Mouse (Mus musculus) heart, embryonic 10.5 days (tissue): ENCODE measurements at regions not wholly inside any gene's neighbourhood (a gene's known extent, or its start where the extent isn't known, plus 50 kb on each side); places are given as distances from the start of the nearest gene placed in this dataset.
A peak's percentile ranks its signal among the peaks of the same experiment; 100 is the strongest.

Experiments
- DNase-seq: peaks from one replicate; pipeline ENCODE4 v3.0.0-alpha.2; 2017; ENCODE audit warnings: low spot score
- H3K27ac ChIP-seq: fragments of 300-500 bp; sonication (generic); 2 replicates; pipeline ENCODE4 v1.5.1; 2016; ENCODE audit warnings: mild to moderate bottlenecking
- H3K27me3 ChIP-seq: fragments of 300-500 bp; sonication (generic); 2 replicates; pipeline ENCODE4 v1.6.1; 2016; ENCODE audit warnings: mild to moderate bottlenecking; ENCODE audit not compliant: poor library complexity, insufficient read depth, severe bottlenecking
- H3K36me3 ChIP-seq: fragments of 300-500 bp; sonication (generic); 2 replicates; pipeline ENCODE4 v1.6.1; 2016; ENCODE audit warnings: mild to moderate bottlenecking, moderate library complexity
- H3K4me1 ChIP-seq: fragments of 300-500 bp; sonication (generic); 2 replicates; pipeline ENCODE4 v1.6.1; 2016; ENCODE audit warnings: mild to moderate bottlenecking
- H3K4me3 ChIP-seq: fragments of 300-500 bp; sonication (generic); 2 replicates; pipeline ENCODE4 v1.5.1; 2016; ENCODE audit warnings: mild to moderate bottlenecking, moderate library complexity
- H3K9me3 ChIP-seq: fragments of 300-500 bp; sonication (generic); 2 replicates; pipeline ENCODE4 v1.6.1; 2016; ENCODE audit warnings: mild to moderate bottlenecking, moderate library complexity
- WGBS: fragments of 180-500 bp; shearing (Covaris S2); methylation state at CpG from one replicate; pipeline ENCODE4 v1.1.7; 2016; 5-methylcytosine and 5-hydroxymethylcytosine counted together

- no peaks in the 10 kb centered on the region for H3K9me3 ChIP-seq
- no peak overlapping the region for H3K4me3 ChIP-seq
- 95% methylated on average over 1 of the region's 1 CpGs for WGBS
- H3K27ac ChIP-seq: no peak overlapping the region
- no peak for DNase-seq
- no peaks in the 10 kb centered on the region for H3K27me3 ChIP-seq
- H3K36me3 ChIP-seq: 0 out of 2 replicates have a peak, but pooled peaks cover 4% of the 10 kb centered on the region
- no peaks in the 10 kb centered on the region for H3K4me1 ChIP-seq
These were observed 1322.4 kb upstream of the A1bg start for GRCm38 (mm10) chr15:62245237-62245636.

DNA sequence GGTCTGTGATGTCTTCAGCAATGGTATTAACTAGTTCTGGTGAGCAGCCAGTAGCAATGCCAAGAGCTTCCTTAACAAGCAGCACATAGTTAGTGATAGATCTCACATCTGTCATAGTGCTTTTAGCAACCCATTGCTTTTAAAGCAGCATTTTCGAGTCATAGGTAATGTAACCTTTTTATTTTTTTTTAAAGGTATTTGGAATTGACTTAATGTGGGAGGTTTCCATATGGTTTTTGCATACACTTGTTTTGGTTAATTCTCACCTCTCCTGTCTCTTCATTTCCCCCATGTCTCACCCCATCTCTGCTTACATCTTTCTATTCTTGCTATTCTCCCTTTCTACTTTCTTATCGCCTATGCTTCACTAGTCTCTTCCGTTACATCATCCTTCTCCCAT, 1322.0 kb upstream of the A1bg start:
- no peak for DNase-seq
- Histone ChIP-seq H3K27me3 (no peaks in the 10 kb centered on the region), H3K36me3 (0 out of 2 replicates have a peak, but pooled peaks cover 4% of the 10 kb centered on the region), H3K27ac (no peak overlapping the region), H3K4me1 (no peaks in the 10 kb centered on the region), H3K9me3 (no peaks in the 10 kb centered on the region), H3K4me3 (no peak overlapping the region)
- 92% methylated on average over 3 of the region's 3 CpGs for WGBS

DNA sequence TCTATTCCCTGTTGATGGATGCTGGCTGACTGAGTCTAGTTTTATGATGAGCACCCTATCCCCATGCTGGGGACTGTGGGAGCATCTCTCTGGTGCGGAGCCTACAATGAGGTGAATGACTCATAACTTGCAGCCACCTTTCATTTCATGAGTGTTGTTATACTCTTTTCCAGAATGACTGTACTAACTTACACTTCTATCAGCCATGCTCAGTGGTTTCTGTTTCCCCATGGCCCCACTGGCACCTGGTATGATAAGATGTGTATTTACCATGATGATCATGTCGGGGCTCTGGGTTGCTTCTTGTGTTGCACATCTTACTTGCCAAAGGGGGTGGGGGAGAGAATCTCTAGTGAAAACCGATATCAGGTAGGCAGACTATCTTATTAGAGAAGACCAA, 1317.2 kb upstream of the A1bg start:
- Histone ChIP-seq H3K36me3 (0 out of 2 replicates have a peak, but pooled peaks cover 4% of the 10 kb centered on the region), H3K9me3 (no peaks in the 10 kb centered on the region), H3K4me3 (no peak overlapping the region), H3K27ac (no peak overlapping the region), H3K4me1 (no peaks in the 10 kb centered on the region), H3K27me3 (no peaks in the 10 kb centered on the region)
- no peak for DNase-seq
- 89% methylated on average over 3 of the region's 3 CpGs for WGBS

- H3K4me1 ChIP-seq: no peaks in the 10 kb centered on the region
- no peaks in the 10 kb centered on the region for H3K36me3 ChIP-seq
- H3K27me3 ChIP-seq: no peaks in the 10 kb centered on the region; the same call in 1 of the 2 replicates
- no peaks in the 10 kb centered on the region for H3K9me3 ChIP-seq
- 80% methylated on average over 5 of the region's 5 CpGs for WGBS
- H3K27ac ChIP-seq: no peak overlapping the region
- DNase-seq: no peak
- H3K4me3 ChIP-seq: no peak overlapping the region
These were observed 1315.8 kb upstream of the A1bg start for GRCm38 (mm10) chr15:62238503-62239045.

GRCm38 (mm10) chr15:62236056-62236455, 1313.2 kb upstream of the A1bg start:
- Histone ChIP-seq H3K4me1 (0 out of 2 replicates have a peak, but pooled peaks cover 4% of the 10 kb centered on the region), H3K9me3 (no peaks in the 10 kb centered on the region), H3K27me3 (peaks cover 8% of the 10 kb centered on the region; the same call in 1 of the 2 replicates), H3K36me3 (no peaks in the 10 kb centered on the region), H3K27ac (no peak overlapping the region), H3K4me3 (no peak overlapping the region)
- DNase-seq: no peak
- 70% methylated on average over 2 of the region's 2 CpGs for WGBS

DNA sequence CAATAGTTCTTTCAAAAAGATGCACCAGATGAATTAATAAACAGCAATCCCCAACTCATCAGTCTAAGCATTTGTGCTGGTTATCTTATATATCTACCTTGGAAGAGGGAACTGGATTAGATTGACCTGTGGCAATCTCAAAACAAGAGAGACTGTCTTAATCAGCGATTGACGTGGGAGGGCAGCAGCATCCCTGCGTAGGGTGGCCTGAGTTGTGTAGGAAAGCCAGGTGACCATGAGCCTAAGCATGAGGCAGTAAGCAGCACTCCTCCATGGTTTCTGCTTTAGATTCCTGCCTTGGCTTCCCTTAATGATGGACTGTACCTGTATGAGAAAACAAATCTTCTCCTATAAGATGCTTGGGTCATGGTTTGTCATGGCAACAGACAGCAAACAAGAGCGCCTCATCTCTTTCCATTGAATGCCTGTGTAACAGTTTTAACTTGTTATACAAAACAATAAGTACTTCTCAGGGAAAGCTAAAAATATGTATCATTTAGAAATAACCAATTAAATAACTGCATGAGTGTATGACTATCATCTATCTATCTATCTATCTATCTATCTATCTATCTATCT, 1311.5 kb upstream of the A1bg start:
- DNase-seq: no peak
- H3K4me1 ChIP-seq: 0 out of 2 replicates have a peak, but pooled peaks cover 4% of the 10 kb centered on the region
- no peak overlapping the region for H3K27ac ChIP-seq
- H3K4me3 ChIP-seq: no peak overlapping the region
- H3K36me3 ChIP-seq: no peaks in the 10 kb centered on the region
- 89% methylated on average over 4 of the region's 4 CpGs for WGBS
- H3K9me3 ChIP-seq: no peaks in the 10 kb centered on the region
- H3K27me3 ChIP-seq: peaks cover 8% of the 10 kb centered on the region; the same call in 1 of the 2 replicates

- Histone ChIP-seq H3K27ac (peak overlapping the region; percentile 16; the same call in 1 of the 2 replicates), H3K4me1 (0 out of 2 replicates have a peak, but pooled peaks cover 4% of the 10 kb centered on the region), H3K4me3 (no peak overlapping the region), H3K9me3 (no peaks in the 10 kb centered on the region), H3K36me3 (no peaks in the 10 kb centered on the region), H3K27me3 (peaks cover 8% of the 10 kb centered on the region; the same call in 1 of the 2 replicates)
- WGBS: 77% methylated on average over 8 of the region's 8 CpGs
- DNase-seq: peak; percentile 55
These were observed 1310.3 kb upstream of the A1bg start for GRCm38 (mm10) chr15:62233154-62233553.

DNA sequence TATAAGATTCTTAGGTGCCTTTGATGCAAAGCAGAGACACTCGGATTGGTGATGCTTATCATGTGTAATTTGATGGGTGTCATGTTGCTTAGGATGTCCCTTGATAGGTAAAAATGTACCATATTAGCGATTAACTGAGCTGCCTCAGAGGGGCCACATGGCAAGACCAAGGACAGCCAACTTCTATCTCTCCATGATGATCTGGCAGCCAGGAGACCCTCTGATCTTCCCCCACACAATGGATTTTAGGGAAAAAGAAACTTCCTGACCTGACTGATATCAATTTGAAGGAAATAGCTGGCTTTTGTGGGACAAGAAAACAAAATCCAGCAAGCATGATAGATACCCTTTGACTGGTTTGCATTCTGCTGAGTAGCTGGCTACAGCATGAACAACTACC, 1308.9 kb upstream of the A1bg start:
- DNase-seq: no peak
- 61% methylated on average over 2 of the region's 2 CpGs for WGBS
- peaks cover 8% of the 10 kb centered on the region; the same call in 1 of the 2 replicates for H3K27me3 ChIP-seq
- H3K9me3 ChIP-seq: no peaks in the 10 kb centered on the region
- H3K27ac ChIP-seq: 0 out of 2 replicates have a peak overlapping the region, but pooled peaks have one; percentile 14
- H3K4me1 ChIP-seq: 0 out of 2 replicates have a peak, but pooled peaks cover 4% of the 10 kb centered on the region
- H3K36me3 ChIP-seq: no peaks in the 10 kb centered on the region
- no peak overlapping the region for H3K4me3 ChIP-seq

- H3K27me3 ChIP-seq: peaks cover 8% of the 10 kb centered on the region; the same call in 1 of the 2 replicates
- H3K27ac ChIP-seq: no peak overlapping the region
- H3K4me3 ChIP-seq: no peak overlapping the region
- DNase-seq: no peak
- H3K36me3 ChIP-seq: no peaks in the 10 kb centered on the region
- 52% methylated on average over 5 of the region's 5 CpGs for WGBS
- 0 out of 2 replicates have a peak, but pooled peaks cover 4% of the 10 kb centered on the region for H3K4me1 ChIP-seq
- H3K9me3 ChIP-seq: no peaks in the 10 kb centered on the region
These were observed 1308.0 kb upstream of the A1bg start for GRCm38 (mm10) chr15:62230773-62231172.

GRCm38 (mm10) chr15:62229491-62230283, 1306.9 kb upstream of the A1bg start:
- H3K4me1 ChIP-seq: 0 out of 2 replicates have a peak, but pooled peaks cover 4% of the 10 kb centered on the region
- H3K27me3 ChIP-seq: peaks cover 8% of the 10 kb centered on the region; the same call in 1 of the 2 replicates
- DNase-seq: no peak
- no peaks in the 10 kb centered on the region for H3K36me3 ChIP-seq
- H3K4me3 ChIP-seq: no peak overlapping the region
- 72% methylated on average over 8 of the region's 8 CpGs for WGBS
- peak overlapping the region; percentile 42; the same call in 1 of the 2 replicates for H3K27ac ChIP-seq
- H3K9me3 ChIP-seq: no peaks in the 10 kb centered on the region

- peaks cover 8% of the 10 kb centered on the region; the same call in 1 of the 2 replicates for H3K27me3 ChIP-seq
- H3K4me3 ChIP-seq: no peak overlapping the region
- H3K27ac ChIP-seq: no peak overlapping the region; the same call in 1 of the 2 replicates
- DNase-seq: no peak
- 0 out of 2 replicates have a peak, but pooled peaks cover 4% of the 10 kb centered on the region for H3K4me1 ChIP-seq
- 90% methylated on average over 3 of the region's 3 CpGs for WGBS
- H3K36me3 ChIP-seq: no peaks in the 10 kb centered on the region
- H3K9me3 ChIP-seq: no peaks in the 10 kb centered on the region
These were observed 1306.2 kb upstream of the A1bg start for GRCm38 (mm10) chr15:62229023-62229422.

GRCm38 (mm10) chr15:62224798-62225197, 1302.0 kb upstream of the A1bg start:
- H3K27me3 ChIP-seq: peaks cover 4% of the 10 kb centered on the region; the same call in 1 of the 2 replicates
- peaks cover 23% of the 10 kb centered on the region for H3K4me1 ChIP-seq
- H3K4me3 ChIP-seq: no peak overlapping the region
- DNase-seq: no peak
- no peaks in the 10 kb centered on the region for H3K36me3 ChIP-seq
- H3K9me3 ChIP-seq: no peaks in the 10 kb centered on the region
- H3K27ac ChIP-seq: no peak overlapping the region

DNA sequence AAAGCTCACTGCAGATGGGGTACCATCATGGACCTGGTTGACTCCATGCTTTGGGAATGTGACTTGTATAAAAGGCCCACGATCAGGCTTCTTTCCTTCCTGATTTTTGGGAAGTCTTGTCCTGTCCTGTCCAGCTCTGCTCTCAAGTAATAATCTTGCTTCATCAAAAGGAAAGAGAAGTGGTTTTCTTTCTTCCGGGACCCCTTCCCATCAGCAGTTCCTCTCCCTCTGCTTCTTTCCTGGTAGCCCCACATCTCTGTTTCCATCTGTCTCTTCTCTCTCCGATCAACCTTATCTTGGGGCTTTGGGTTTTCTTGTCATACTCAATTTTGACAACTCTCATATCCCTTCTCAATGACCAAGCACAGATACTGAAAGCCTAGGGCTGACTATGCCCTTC, 1301.4 kb upstream of the A1bg start:
- WGBS: 86% methylated on average over 3 of the region's 3 CpGs
- Histone ChIP-seq H3K9me3 (no peaks in the 10 kb centered on the region), H3K4me3 (no peak overlapping the region), H3K36me3 (no peaks in the 10 kb centered on the region), H3K27ac (no peak overlapping the region; the same call in 1 of the 2 replicates), H3K27me3 (peaks cover 9% of the 10 kb centered on the region; the same call in 1 of the 2 replicates), H3K4me1 (peaks cover 23% of the 10 kb centered on the region)
- DNase-seq: no peak
